Mouse (Mus musculus) lung, postnatal 0 days (tissue): ENCODE results near the gene Mfsd6. TPM values are rescaled to one million over a fixed set of nuclear protein-coding genes. Genes with fewer than 3 reads are reported as not detected.

Experiments
- ATAC-seq: fragments of 200-750 bp; cut with Nextera tagmentation; 2 replicates; pipeline ENCODE4 v1.8.0; 2017; ENCODE audit warnings: moderate library complexity
- DNase-seq: peaks from one replicate; pipeline ENCODE4 v3.0.0-alpha.2; 2016; ENCODE audit warnings: low spot score
- H3K27ac ChIP-seq: fragments of 300-500 bp; sonication (generic); 2 replicates; pipeline ENCODE4 v1.5.1; 2014; ENCODE audit warnings: antibody characterized with exemption, mild to moderate bottlenecking, low read length, mixed read lengths
- H3K27me3 ChIP-seq: fragments of 300-500 bp; sonication (generic); replicated peaks from 2 replicates; pipeline ENCODE4 v1.6.1; 2014; ENCODE audit warnings: low read length, mixed read lengths; ENCODE audit not compliant: insufficient read depth
- H3K36me3 ChIP-seq: fragments of 300-500 bp; sonication (generic); 2 replicates; pipeline ENCODE4 v1.6.1; 2014; ENCODE audit warnings: low read length, mixed read lengths; ENCODE audit not compliant: insufficient read depth
- H3K4me1 ChIP-seq: fragments of 300-500 bp; sonication (generic); 2 replicates; pipeline ENCODE4 v1.6.1; 2014; ENCODE audit warnings: antibody characterized with exemption, low read depth, low read length, mixed read lengths; ENCODE audit not compliant: insufficient read depth
- H3K4me2 ChIP-seq: fragments of 300-500 bp; sonication (generic); replicated peaks from 2 replicates; pipeline ENCODE4 v1.6.1; 2014; ENCODE audit warnings: low read depth, mild to moderate bottlenecking, low read length, moderate library complexity, mixed read lengths
- H3K4me3 ChIP-seq: fragments of 300-500 bp; sonication (generic); 2 replicates; pipeline ENCODE4 v1.5.1; 2014; ENCODE audit warnings: low read depth, low read length
- H3K9ac ChIP-seq: fragments of 300-500 bp; sonication (generic); replicated peaks from 2 replicates; pipeline ENCODE4 v1.6.1; 2014; ENCODE audit warnings: low read depth, mild to moderate bottlenecking
- H3K9me3 ChIP-seq: fragments of 300-500 bp; sonication (generic); 2 replicates; pipeline ENCODE4 v1.6.1; 2016; ENCODE audit warnings: low read length, mixed read lengths
- CTCF ChIP-seq: IDR thresholded peaks from 2 replicates; pipeline ENCODE4 v1.5.1; 2016; ENCODE audit warnings: antibody characterized with exemption, mild to moderate bottlenecking
- EP300 ChIP-seq: IDR thresholded peaks from 2 replicates; pipeline ENCODE4 v1.6.1; 2016; ENCODE audit warnings: antibody characterized with exemption, mild to moderate bottlenecking, control low read depth
- WGBS: fragments of 180-500 bp; shearing (Covaris S2); extraction: QIAGEN DNeasy Blood & Tissue Kit; methylation state at CpG from one replicate; pipeline ENCODE4 v1.1.7; 2014; 5-methylcytosine and 5-hydroxymethylcytosine counted together
- polyA plus RNA-seq: library from polyadenylated mRNA; unstranded; fragments of >200 nt; fragmentation: Nextera tagmentation; extraction: Ambion mirVana; gene quantifications from 2 replicates; pipeline ENCODE4 v1.2.1, GENCODE M21; 2015

Gene Mfsd6
- polyA plus RNA-seq, 1 experiment from 2014 or later = 4.2 TPM

DNA sequence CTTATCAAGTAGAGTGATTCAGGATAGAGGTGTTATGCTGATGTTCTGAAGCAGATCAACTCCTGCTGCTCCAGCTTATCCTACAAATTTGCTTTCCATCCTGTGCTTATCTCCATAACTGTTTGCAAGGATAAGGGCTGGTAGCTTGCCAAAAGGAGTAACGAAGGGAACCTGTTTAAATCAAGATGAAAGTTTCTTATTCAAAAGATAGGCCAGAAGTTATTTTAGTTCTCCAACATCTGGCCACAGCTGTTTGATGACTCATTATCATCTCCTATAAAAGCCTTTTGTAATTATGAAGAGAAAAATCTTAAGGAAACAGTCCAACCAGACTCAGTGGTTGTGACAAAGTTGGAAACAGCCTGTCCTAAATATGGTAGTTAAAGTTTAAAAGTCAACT is 109.0 kb downstream of the Mfsd6 start:
- H3K27me3 ChIP-seq = no peaks in the 10 kb centered on the region
- TF ChIP-seq CTCF (no peak), EP300 (no peak)
- no peak for DNase-seq

DNA sequence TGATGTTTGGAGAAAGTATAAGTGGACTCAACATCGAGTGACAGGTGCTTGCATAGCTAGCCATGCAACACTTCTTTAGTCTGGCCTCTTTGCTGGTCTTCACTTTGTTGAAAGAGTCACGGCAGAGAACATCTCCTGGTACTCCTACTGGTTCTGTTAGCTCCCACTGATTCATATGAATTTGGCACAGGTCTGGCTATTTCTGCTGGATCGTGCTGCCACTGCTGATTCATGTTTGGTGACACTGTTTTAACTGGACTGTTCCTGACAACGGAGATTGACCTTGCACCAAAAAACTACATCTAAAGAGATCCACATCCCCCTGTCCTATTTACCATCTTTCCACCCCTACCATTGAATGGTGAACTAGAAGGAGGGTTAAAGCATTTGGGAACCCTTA is 118.8 kb downstream of the Mfsd6 start:
- H3K4me1 ChIP-seq = no peaks in the 10 kb centered on the region
- H3K27me3 ChIP-seq = no peaks in the 10 kb centered on the region
- H3K36me3 ChIP-seq = no peaks in the 10 kb centered on the region
- H3K4me3 ChIP-seq = no peak overlapping the region
- DNase-seq (peak; percentile 9), ATAC-seq (no peak; the same call in 1 of the 2 replicates)
- no peak overlapping the region for H3K4me2 ChIP-seq
- no peaks in the 10 kb centered on the region for H3K9me3 ChIP-seq
- WGBS = 66% methylated on average over 4 of the region's 4 CpGs
- no peak overlapping the region for H3K9ac ChIP-seq
- H3K27ac ChIP-seq = no peak overlapping the region
- TF ChIP-seq CTCF = no peak

More for the DNA sequence above, 109.0 kb downstream of the Mfsd6 start:
- H3K4me3 ChIP-seq = no peak overlapping the region
- no peaks in the 10 kb centered on the region for H3K9me3 ChIP-seq
- no peak for ATAC-seq
- no peak overlapping the region for H3K27ac ChIP-seq
- no peak overlapping the region for H3K9ac ChIP-seq
- H3K36me3 ChIP-seq = no peaks in the 10 kb centered on the region
- WGBS = 28% methylated on average over 1 of the region's 1 CpGs
- no peaks in the 10 kb centered on the region for H3K4me1 ChIP-seq
- no peak overlapping the region for H3K4me2 ChIP-seq

DNA sequence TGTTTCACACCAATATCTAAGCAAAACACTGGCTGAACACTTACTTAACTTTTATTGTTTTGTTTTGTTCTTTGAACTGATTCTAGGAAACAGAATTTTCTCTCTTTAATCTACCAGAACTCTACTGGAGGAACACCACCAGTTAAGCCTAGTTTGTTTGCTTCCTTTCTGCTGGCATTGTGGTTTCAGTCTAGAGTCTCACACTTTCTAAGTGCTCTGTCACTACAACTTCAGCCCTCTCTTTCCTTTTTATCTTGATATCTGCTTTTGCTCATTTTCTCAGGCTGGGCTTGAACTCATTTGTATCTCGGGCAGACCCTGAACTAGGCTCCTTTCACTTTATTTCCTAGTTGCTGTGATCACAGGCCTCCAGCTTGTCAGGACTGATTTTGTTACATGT is 119.6 kb downstream of the Mfsd6 start:
- no peak overlapping the region for H3K27ac ChIP-seq
- H3K4me2 ChIP-seq = no peak overlapping the region
- H3K9ac ChIP-seq = no peak overlapping the region
- H3K4me3 ChIP-seq = no peak overlapping the region
- 57% methylated on average over 1 of the region's 1 CpGs for WGBS
- TF ChIP-seq EP300 = no peak
- TF ChIP-seq CTCF = no peak
- DNase-seq (no peak), ATAC-seq (no peak)
- H3K4me1 ChIP-seq = no peaks in the 10 kb centered on the region
- no peaks in the 10 kb centered on the region for H3K9me3 ChIP-seq
- H3K27me3 ChIP-seq = no peaks in the 10 kb centered on the region
- no peaks in the 10 kb centered on the region for H3K36me3 ChIP-seq

Other genes starting within 250 kb of the Mfsd6 start
- 16.8 and 22.7 TPM in 2 replicates for gene Nab1, start 226.8 kb downstream of the Mfsd6 start, polyA plus RNA-seq
- gene Nemp2, start 96.8 kb downstream of the Mfsd6 start, polyA plus RNA-seq = 3.3 and 3.5 TPM in 2 replicates
- gene Inpp1, start 90.2 kb upstream of the Mfsd6 start, polyA plus RNA-seq = 9.3 and 10.4 TPM in 2 replicates
- 14.1 and 17.2 TPM in 2 replicates for gene Hibch, start 117.5 kb upstream of the Mfsd6 start, polyA plus RNA-seq